Mouse (Mus musculus) right cerebral cortex, postnatal 25 days (tissue): ENCODE measurements at regions not wholly inside any gene's neighbourhood (a gene's known extent, or its start where the extent isn't known, plus 50 kb on each side); places are given as distances from the start of the nearest gene placed in this dataset.

Experiments used
- DNase-seq: peaks from one replicate; pipeline ENCODE4 v3.0.0; 2022

- no peak for DNase-seq
Observed at GRCm38 (mm10) chr3:15205266-15206229, 126.6 kb downstream of the Gm9733 start.

DNA sequence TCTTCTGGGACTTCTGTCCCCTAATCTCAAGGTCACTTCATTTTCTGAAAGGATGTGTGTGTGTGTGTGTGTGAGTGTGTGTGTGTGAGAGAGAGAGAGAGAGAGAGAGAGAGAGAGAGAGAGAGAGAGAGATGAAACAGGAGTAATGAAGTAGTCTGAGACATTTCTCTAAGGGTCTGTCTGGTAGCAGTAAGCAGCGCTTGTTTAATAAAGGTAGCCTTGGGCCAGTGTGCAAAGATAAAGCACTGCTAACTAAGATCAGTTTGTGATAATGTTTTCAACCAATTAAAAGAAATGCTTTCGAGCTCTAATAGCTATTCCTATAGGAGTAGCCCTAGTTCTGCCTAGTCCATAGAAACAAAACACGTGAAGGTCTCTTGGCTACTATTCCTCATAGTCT lies 119.7 kb downstream of the Gm9733 start:
- DNase-seq = no peak

DNA sequence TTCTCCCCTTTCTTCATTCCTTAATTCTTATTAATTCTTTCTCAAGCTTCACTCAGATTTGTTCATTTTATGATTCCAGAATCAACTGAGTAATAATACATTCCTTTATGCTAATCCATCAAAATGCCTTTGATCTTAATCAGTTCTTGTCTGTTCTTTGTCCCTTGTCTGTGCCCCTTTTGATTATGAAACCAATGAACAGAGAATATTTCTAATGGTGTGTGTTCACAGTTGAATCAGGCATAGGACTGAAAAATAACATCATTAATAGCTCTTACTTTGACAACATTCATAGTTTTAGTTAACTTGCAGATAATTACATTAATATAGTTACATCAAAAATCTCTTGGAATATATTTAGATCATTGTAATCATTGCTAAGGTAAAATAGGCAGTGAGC lies 114.5 kb downstream of the Gm9733 start:
- no peak for DNase-seq

DNA sequence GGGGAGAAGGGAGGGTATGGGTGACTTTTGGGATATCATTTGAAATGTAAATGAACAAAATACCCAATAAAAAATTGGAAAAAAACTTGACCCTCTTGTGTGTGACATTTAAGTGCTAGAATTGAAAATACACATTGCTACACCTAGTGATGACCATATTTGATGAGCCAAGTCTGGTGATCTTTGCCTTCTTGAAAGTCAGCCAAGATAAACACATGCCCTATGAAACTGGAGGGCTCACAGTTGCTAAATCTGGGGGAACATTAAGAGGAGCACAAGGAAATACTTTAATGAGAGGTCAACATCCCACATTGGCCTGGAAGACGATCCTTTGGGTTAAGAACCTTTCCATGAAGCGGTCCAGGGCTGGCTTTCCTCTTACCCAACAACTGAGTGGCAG lies 112.8 kb downstream of the Gm9733 start:
- DNase-seq = no peak

GRCm38 (mm10) chr3:15223266-15223665 lies 108.8 kb downstream of the Gm9733 start:
- no peak for DNase-seq

DNA sequence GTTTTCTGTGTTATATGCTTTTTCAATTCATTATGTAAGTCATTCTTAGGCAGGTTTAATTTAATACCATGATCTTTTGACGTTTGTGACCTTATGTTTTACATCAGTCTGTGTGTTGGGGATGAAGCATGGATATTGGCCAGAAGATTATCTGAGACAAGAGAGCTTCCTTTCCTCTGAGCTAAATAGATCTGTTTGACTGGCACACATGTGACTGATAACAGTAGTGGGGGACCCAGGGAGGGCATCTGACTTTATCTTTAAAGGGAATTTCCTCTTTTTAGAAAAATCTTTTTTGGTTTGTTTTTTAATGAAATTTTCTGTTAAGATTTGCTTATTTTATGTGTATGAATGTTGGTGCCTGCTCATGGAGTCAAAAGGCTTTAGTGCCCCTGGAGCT lies 107.7 kb downstream of the Gm9733 start:
- no peak for DNase-seq

DNA sequence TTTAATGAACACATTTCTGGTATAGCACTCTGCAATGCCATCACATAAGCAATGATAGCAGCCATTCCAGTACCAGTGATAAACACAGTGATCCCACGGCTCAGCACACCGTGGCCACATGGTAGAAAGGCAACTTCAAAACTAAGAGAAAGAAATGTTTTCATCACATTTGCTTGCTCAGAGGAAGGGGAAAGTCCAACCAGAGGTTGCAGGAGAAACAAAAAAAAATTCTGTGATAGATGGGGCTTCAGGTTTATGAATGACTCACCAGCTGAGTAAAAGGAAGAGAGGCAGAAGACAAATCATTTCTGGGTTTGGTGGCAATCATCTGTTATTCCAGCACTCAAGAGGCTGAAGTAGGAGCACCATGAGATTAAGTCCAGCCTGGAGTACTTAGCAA lies 103.5 kb downstream of the Gm9733 start:
- no peak for DNase-seq

GRCm38 (mm10) chr3:15230204-15230603 lies 101.9 kb downstream of the Gm9733 start:
- no peak for DNase-seq

DNA sequence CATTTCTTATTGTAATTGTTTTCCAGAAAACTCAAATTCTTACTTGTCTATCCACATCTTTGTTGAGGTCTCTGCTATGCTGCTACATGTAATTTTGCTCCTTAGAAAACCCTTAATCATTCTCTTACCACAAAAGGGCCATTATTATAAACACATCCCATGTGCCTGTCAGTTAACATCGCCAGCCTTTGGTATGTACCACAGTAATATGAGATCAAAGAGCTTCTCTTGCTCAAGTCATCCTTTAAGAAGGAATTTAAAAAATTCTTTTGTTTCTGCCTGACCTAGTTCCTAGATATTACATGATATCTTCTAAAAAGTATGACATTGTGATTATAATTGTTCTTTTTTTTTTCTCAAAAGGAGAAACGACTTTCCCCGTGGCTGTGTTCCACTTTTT lies 100.7 kb downstream of the Gm9733 start:
- DNase-seq = no peak

GRCm38 (mm10) chr3:15237817-15238432 lies 94.2 kb downstream of the Gm9733 start:
- no peak for DNase-seq

DNA sequence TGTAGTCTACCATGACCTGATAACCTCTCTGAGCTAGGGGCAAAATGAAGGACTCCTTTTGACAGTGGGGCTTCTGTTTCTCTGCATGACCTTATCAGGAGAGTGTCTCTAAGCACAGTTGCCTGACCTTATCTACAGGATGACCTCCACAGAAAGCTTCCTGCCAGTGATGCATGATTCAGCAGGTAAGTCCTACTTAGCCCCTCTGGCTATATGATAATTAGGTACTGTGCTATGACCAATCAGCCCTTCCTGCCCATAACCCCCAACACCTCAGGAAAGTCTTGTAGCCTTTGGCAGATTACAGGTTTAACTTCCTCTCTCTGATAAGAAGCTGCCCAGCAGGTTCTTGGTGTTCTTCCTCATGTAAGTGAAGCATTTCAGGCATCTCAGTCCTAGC lies 89.7 kb downstream of the Gm9733 start:
- DNase-seq = no peak

DNA sequence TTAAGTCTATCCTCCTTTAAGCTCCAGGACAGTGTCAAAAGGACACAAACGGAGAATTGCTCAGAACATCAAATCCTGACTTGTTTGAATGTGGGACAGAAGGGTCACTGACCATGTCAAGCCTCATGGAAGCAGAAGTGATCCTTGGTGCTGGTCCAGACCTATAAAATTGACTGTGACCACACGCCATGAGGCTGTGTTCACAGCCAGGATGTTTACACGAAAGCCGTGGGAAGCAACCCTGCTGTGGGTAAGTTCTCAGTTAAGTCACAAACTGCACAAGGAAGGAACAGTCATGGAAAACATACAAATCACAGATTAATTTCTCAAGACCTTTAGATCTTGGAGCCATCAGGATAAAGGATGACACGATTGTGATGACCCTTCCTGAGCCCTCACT lies 88.5 kb downstream of the Gm9733 start:
- no peak for DNase-seq

DNA sequence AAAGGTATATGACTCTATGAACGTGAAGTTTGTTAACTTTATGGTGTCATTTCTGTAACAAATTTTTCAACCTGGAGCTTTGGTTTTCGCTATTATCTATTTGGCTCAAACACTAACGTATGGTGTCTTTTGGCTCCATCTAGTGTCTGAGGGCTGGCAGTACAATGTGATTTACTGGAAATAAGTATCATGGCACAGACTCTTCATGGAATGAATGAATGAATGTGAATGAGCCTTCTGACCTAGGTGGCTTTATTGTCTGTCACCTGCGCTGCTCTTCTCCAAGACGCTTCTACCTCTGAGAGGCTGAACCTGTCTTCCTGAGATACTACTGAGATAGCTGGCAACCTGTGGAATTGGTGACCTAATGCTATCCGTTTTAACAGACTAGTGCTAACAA lies 87.1 kb downstream of the Gm9733 start:
- no peak for DNase-seq
